Mouse (Mus musculus) megakaryocyte progenitor cell, adult 5-6 weeks (primary cell): ENCODE data around the gene Pex11g. TPM values are rescaled to one million over a fixed set of nuclear protein-coding genes. Genes with fewer than 3 reads are reported as not detected.

ENCODE experiments used
- ATAC-seq: replicated peaks from 2 replicates; pipeline ENCODE4 v1.8.0; 2016; ENCODE audit warnings: mild to moderate bottlenecking, moderate TSS enrichment, inconsistent platforms; ENCODE audit not compliant: poor library complexity
- total RNA-seq, 2 experiments: library from RNA; stranded (forward) in 1 of 2; stranded (reverse) in 1 of 2; fragments of 157-497, 149-512 nt in 1 of 2; fragments of 200-1000 nt in 1 of 2; gene quantifications; 2 replicates each; pipeline versions ENCODE4 v1.2.3 to v1.2.4; 2015 to 2017

Pex11g gene
- total RNA-seq, 2 experiments from 2014 or later, result 0.79 to 2.5 TPM

- ATAC-seq, result no peak
These were observed 14.8 kb upstream of the Pex11g start for GRCm38 (mm10) chr8:3482240-3482740.

- ATAC-seq, result peak; percentile 93
These were observed 14.1 kb upstream of the Pex11g start for GRCm38 (mm10) chr8:3481605-3482004.

- no peak for ATAC-seq
These were observed 12.8 kb upstream of the Pex11g start for GRCm38 (mm10) chr8:3480221-3480785.

DNA sequence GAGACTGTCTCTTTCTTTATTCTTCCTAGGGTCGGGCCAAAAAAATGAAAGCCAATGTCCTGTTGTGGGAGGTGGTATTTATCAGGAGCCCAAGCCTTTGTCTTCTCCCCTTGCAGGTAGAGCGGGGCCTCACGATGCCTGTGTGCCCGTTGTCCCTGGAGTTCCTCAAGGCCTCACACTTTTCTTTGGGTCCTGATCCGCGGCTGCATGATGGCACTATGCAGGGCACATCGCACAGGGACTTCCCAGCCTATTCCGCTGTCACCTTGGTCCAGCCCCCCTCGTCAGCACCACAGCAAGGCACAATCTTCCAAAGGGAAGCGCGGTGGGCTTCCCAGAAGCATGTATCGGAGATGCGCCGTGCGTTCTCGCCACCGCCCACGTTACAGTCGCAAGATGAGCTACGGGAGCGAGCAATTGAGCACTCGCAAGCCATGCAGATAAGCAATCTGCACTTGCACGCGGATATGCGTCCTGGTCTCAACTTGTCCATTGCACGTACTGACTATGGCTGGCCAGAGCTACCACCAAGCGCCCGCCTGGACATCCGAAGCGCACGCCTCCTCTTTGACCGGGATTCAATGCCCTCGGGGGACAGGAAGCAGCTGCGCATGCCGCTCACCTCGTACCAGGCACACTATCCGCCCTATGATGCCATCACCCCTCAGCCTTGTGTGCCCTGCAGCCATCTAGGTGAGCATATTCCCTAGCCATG, 8.4 kb upstream of the Pex11g start:
- peak; percentile 65 for ATAC-seq

DNA sequence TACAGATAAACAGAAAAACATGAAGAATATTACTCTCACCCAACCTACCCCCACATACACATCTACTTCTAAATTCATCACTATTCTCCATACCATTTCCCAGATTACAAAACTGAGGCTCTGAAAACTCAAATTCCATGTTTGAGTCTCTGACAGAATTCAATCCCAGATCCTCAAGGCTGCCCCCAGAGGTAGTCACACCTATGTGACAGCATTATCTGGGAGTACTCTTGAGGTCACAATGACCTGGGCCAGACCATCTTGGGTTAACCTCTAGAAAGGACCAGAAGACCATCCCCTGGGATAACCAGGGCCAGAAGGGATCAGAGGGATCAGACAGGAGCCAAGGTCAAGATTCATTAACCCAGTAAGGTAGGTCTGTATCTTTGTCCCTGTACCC, 3.1 kb upstream of the Pex11g start, which contains the start of gene Tex45:
Gene Tex45, plus strand, starts transcription at position 301 of the 400 bp plus-strand sequence.
- no peak for ATAC-seq

GRCm38 (mm10) chr8:3468838-3469237, 1.4 kb upstream of the Pex11g start:
- ATAC-seq, result no peak

GRCm38 (mm10) chr8:3467886-3468545, 536 bp upstream of the Pex11g start:
- no peak for ATAC-seq

DNA sequence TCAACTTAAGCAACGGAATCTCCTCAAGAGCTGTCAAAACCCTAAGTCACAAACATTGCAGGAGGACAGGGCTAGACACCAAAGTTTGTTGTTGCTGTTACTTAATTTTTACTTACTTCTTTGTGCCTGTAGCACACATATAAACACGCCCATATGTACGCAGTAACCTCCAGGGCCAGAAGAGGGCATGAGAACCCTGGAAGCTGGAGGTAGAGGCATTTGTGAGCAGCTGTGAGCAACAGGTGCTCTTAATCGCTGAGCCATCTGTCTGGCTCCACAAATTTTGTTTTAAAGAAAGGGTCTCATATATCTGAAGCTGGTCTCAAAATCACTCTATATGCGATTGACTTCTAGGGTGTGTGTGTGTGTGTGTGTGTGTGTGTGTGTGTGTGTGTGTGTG, 3.2 kb downstream of the Pex11g start:
- ATAC-seq, result peak; percentile 55

DNA sequence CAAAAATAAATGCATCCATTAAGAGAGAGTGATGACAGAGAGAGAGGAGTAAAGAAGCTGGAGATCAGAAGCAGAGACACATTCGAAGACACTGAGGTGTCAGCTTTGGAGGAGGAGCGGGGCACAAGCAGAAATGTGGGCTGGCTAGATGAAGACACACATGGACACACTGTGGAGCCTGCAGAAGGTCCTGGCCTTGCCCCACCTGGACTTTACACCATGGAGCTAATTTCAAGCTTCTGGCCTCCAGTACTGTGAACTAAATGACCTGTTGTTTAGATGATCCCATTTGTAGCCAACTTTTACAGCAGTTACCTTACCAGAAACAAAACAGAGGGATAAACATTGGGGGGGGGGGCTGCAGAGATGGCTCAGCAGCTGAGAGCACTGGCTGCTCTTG, 4.2 kb downstream of the Pex11g start:
- ATAC-seq, result no peak

GRCm38 (mm10) chr8:3451992-3452391, 15.5 kb downstream of the Pex11g start:
- no peak for ATAC-seq

DNA sequence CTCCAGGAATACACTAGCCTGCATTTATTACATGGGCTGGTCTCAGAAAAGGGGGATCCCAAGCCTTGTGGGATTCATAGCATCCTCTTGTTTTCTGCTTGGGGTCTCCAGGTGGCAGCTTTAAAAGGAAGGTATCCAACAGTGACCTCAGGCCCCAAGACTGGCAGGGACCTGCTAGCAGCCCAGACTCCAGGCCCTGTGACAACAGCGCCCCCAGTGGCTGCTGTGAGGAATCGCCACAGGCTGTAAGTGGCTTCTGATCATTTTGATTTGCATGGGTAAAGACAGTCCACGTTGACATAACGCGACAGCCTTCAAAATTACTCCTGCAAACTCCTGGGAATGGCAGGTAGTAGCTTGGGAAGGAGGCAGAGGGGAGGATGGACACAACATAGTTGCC, 16.8 kb downstream of the Pex11g start:
- ATAC-seq, result peak; percentile 91

DNA sequence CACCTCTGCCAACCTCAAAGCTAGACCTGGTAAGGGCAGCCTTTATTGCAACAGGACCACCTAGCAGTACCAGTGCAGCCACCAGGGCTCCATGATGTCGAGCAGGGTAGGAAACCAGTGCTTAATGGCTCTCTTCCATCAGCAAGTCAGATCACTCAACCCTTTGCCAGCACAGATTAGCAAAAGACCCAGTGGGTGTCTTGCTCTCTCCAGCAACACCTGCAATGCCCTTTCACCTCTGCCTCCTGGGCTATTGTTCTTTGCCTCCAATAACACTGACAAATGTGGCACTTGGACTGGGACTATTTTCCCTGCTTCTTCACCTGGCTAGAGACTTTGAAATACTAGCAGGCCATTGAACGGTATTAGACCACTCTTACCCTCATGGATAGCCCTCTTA, 18.3 kb downstream of the Pex11g start:
- no peak for ATAC-seq

DNA sequence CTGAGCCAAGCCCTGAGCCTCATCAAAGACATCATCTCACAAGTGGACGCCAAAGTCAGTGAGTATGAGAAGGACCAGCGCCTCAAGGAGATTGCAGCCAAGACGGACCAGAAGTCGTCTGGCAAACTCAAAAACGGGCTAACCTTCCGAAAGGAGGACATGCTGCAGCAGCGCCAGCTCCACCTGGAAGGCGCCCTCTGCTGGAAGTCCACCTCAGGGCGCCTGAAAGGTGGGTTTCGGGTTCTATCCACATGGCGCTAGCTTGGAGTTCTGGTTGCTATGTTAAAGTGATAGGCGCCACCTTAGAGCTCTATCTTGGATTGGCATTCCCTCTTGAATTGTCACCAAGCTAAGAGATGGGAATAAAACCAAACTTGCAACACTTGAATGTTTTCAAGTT, 28.0 kb downstream of the Pex11g start:
- ATAC-seq, result peak; percentile 49; the same call in 1 of the 2 replicates

GRCm38 (mm10) chr8:3436492-3436891, 31.0 kb downstream of the Pex11g start:
- ATAC-seq, result peak; percentile 67

DNA sequence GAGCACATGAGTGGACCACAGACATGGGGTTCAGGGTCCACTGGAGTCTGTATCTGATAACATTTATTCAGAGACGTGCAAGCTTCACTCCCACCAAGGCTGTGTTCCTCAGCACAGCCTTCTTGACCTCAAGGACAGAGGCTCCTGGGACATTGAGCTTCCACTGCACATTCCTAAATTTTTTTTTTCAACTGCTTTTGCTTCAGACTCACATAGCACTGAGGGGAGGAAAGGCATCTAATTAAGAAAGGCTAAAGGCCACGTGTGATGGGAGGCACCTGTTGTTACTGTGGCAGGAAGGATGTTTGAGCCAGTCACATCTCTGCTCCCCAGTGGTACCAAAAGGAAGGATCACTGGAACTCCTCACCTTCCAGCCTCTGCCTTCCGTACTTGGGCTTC, 36.4 kb downstream of the Pex11g start:
- ATAC-seq, result no peak

DNA sequence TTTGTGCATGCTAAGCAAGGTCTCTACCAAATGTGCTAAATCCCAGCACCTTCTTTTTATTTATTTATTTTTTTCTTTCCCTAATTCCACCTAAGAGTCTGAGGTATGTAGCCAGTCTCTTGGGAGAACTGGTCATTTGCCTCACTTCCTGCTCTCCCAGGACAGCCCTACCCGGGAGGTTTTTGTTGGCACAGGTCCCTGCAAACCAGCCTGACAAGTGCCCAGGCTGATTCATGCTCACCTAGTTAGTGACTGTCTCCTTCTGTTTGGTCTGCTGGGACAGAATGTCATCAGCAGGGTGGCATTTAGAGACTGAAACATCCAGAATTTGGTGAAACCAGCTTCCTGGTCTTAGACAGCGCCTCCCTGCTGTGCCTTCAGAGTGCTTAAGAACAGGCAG, 37.5 kb downstream of the Pex11g start:
- no peak for ATAC-seq

GRCm38 (mm10) chr8:3428426-3428825, 39.1 kb downstream of the Pex11g start:
- ATAC-seq, result no peak

DNA sequence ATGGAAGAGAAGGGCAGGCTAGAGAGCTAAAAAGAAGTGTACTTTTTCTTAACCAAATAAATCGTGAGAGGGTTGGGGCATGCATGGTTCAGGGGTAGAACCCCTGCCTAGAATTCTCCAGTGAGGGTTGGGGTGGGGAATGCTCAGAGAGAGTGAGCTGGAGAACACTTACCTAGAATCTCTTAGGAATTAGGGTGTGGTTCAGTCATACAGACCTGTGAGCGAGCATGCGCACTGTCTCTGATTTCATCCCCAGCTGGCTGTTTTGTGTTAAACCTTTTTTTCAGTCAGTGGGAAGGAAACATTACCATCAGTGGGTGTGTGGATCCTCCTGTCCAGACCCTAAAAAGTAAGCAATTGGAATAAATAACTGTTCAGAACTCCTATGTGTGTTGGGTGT, 41.3 kb downstream of the Pex11g start:
- ATAC-seq, result no peak

GRCm38 (mm10) chr8:3425217-3425616, 42.3 kb downstream of the Pex11g start:
- no peak for ATAC-seq

DNA sequence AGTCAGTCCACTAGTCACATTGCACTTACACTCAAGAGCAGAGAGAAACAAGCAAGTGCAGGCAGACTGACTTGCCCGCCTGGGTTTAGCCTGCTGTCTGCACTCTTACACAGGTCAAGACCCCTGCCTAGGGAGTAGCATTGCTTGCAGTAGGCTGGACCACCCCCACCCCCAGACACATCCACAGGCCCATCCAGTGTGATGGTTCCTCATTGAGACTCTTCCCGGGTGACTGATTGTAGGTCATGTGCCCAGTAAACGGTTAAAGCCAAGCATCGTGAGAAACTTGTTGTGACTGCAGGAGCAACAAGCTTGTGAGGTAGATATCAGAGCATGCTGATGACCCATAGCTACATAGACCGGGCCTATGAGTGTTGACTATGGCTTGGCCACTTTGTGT, 46.0 kb downstream of the Pex11g start:
- ATAC-seq, result no peak

GRCm38 (mm10) chr8:3420105-3420706, 47.3 kb downstream of the Pex11g start:
- ATAC-seq, result no peak

GRCm38 (mm10) chr8:3418101-3418500, 49.4 kb downstream of the Pex11g start:
- no peak for ATAC-seq
